Comparison of ENCODE assay signal across 26 mouse cellular contexts in genomic region chr4:22565959-22566358, GRCm38 (mm10).
DNase-seq lines count a peak whose midpoint lies in the region; ATAC-seq and TF ChIP-seq lines count a peak whose summit lies in the region.
"Had no signal": no experiment of that assay in that cellular context is flagged by ENCODE, and none has a peak within 500 bp of the region (broad histone marks: within the 10 kb centered on the region; RNA-seq: fewer than 3 reads in every experiment).

No protein-coding gene starts in this region.

- H3K9me3 ChIP-seq in forebrain, postnatal 0 days (ENCODE audit: low read length), result no peaks in the 10 kb centered on the region
- H3K9me3 ChIP-seq in forebrain, embryonic 10.5 days, result no peaks in the 10 kb centered on the region
- H3K9me3 ChIP-seq in midbrain, postnatal 0 days (ENCODE audit: low read length), result no peaks in the 10 kb centered on the region
- H3K9me3 ChIP-seq in midbrain, embryonic 15.5 days, result no peaks in the 10 kb centered on the region
- H3K9me3 ChIP-seq in neural tube, embryonic 15.5 days (replicated peaks), result no peaks in the 10 kb centered on the region
- H3K9me3 ChIP-seq: G1E; heart, embryonic 13.5 days; limb, embryonic 10.5 days; liver, embryonic 15.5 days; lung, embryonic 15.5 days; megakaryocyte, embryonic 14.5 days had no signal

- H3K4me1 ChIP-seq in forebrain, postnatal 0 days (ENCODE audit: insufficient read depth), result no peaks in the 10 kb centered on the region
- peaks cover 8% of the 10 kb centered on the region for H3K4me1 ChIP-seq in forebrain, embryonic 10.5 days
- no peaks in the 10 kb centered on the region for H3K4me1 ChIP-seq in midbrain, postnatal 0 days (ENCODE audit: insufficient read depth, low read length)
- no peaks in the 10 kb centered on the region for H3K4me1 ChIP-seq in midbrain, embryonic 15.5 days
- peaks cover 3% of the 10 kb centered on the region; the same call in 1 of the 2 replicates for H3K4me1 ChIP-seq in neural tube, embryonic 15.5 days
- H3K4me1 ChIP-seq: limb, embryonic 10.5 days; liver, embryonic 15.5 days; lung, embryonic 15.5 days; megakaryocyte, embryonic 14.5 days had no signal

- no peak overlapping the region for H3K27ac ChIP-seq in forebrain, postnatal 0 days (ENCODE audit: low read depth, low read length)
- H3K27ac ChIP-seq in forebrain, embryonic 10.5 days, result no peak overlapping the region
- no peak overlapping the region for H3K27ac ChIP-seq in midbrain, postnatal 0 days (ENCODE audit: low read depth, low read length)
- H3K27ac ChIP-seq in midbrain, embryonic 15.5 days, result no peak overlapping the region
- H3K27ac ChIP-seq in neural tube, embryonic 15.5 days (replicated peaks), result no peak overlapping the region
- H3K27ac ChIP-seq: heart, adult 2 months; heart, embryonic 13.5 days; limb, embryonic 10.5 days; liver, embryonic 15.5 days; lung, embryonic 15.5 days had no signal

- no peak for TF ChIP-seq CTCF in forebrain, postnatal 0 days (IDR thresholded peaks at IDR 0.05; ENCODE audit: low read depth)
- no peak for TF ChIP-seq CTCF in midbrain, postnatal 0 days (IDR thresholded peaks at IDR 0.05)

- no peaks in the 10 kb centered on the region for H3K27me3 ChIP-seq in forebrain, postnatal 0 days (ENCODE audit: insufficient read depth, low read length)
- no peaks in the 10 kb centered on the region for H3K27me3 ChIP-seq in forebrain, embryonic 10.5 days (ENCODE audit: poor library complexity, severe bottlenecking)
- H3K27me3 ChIP-seq in midbrain, postnatal 0 days (ENCODE audit: insufficient read depth, low read length), result no peaks in the 10 kb centered on the region
- H3K27me3 ChIP-seq in midbrain, embryonic 15.5 days (replicated peaks), result no peaks in the 10 kb centered on the region
- no peaks in the 10 kb centered on the region for H3K27me3 ChIP-seq in neural tube, embryonic 15.5 days (replicated peaks)
- H3K27me3 ChIP-seq: heart, embryonic 13.5 days; liver, embryonic 15.5 days; lung, embryonic 15.5 days; megakaryocyte, embryonic 14.5 days; Patski had no signal

- 42% methylated on average over 2 of the region's 2 CpGs for WGBS in forebrain, postnatal 0 days
- 78% methylated on average over 2 of the region's 2 CpGs for WGBS in forebrain, embryonic 10.5 days
- 54% methylated on average over 2 of the region's 2 CpGs for WGBS in midbrain, postnatal 0 days
- WGBS in midbrain, embryonic 15.5 days, result 63% methylated on average over 2 of the region's 2 CpGs
- WGBS in neural tube, embryonic 15.5 days, result 35% methylated on average over 2 of the region's 2 CpGs

- no peak overlapping the region for H3K4me3 ChIP-seq in forebrain, postnatal 0 days (ENCODE audit: low read depth, low read length)
- H3K4me3 ChIP-seq in forebrain, embryonic 10.5 days, result no peak overlapping the region
- no peak overlapping the region for H3K4me3 ChIP-seq in midbrain, postnatal 0 days (ENCODE audit: low read depth, low read length)
- H3K4me3 ChIP-seq in midbrain, embryonic 15.5 days, result no peak overlapping the region
- no peak overlapping the region for H3K4me3 ChIP-seq in neural tube, embryonic 15.5 days (replicated peaks)
- H3K4me3 ChIP-seq: heart, adult 2 months; heart, embryonic 13.5 days; limb, embryonic 10.5 days; liver, embryonic 15.5 days; lung, embryonic 15.5 days; megakaryocyte, embryonic 14.5 days had no signal

- H3K36me3 ChIP-seq in forebrain, postnatal 0 days (ENCODE audit: insufficient read depth), result no peaks in the 10 kb centered on the region
- H3K36me3 ChIP-seq in forebrain, embryonic 10.5 days (replicated peaks), result no peaks in the 10 kb centered on the region
- no peaks in the 10 kb centered on the region for H3K36me3 ChIP-seq in midbrain, postnatal 0 days (ENCODE audit: insufficient read depth, low read length)
- H3K36me3 ChIP-seq in midbrain, embryonic 15.5 days (replicated peaks), result no peaks in the 10 kb centered on the region
- no peaks in the 10 kb centered on the region for H3K36me3 ChIP-seq in neural tube, embryonic 15.5 days
- H3K36me3 ChIP-seq: G1E; heart, embryonic 13.5 days; limb, embryonic 10.5 days; liver, embryonic 15.5 days; lung, embryonic 15.5 days had no signal

- peak; percentile 4 for DNase-seq in forebrain, postnatal 0 days
- no peak for DNase-seq in forebrain, embryonic 10.5 days (ENCODE audit: extremely low spot score, low spot score)
- DNase-seq in midbrain, postnatal 0 days (ENCODE audit: low spot score), result peak; percentile 61
- DNase-seq in brain, embryonic 18.5 days (ENCODE audit: low read depth, low spot score), result peak; percentile 3
- DNase-seq in thymus, adult 18-20 months, result no peak
- DNase-seq: adrenal gland, adult 2 months; cerebellum, adult 2 months; gastrocnemius, postnatal 36 days; heart, adult 2 months; kidney, adult 18-20 months; kidney, postnatal 4 days; liver; lung, postnatal 36 days; right cerebral cortex, postnatal 14 days; spleen, adult 18-20 months; thymus, postnatal 14 days had no signal

- H3K4me2 ChIP-seq in forebrain, postnatal 0 days (ENCODE audit: low read depth), result no peak overlapping the region
- no peak overlapping the region for H3K4me2 ChIP-seq in midbrain, postnatal 0 days (ENCODE audit: low read depth, low read length, poor library complexity, severe bottlenecking)
- no peak overlapping the region for H3K4me2 ChIP-seq in midbrain, embryonic 15.5 days
- no peak overlapping the region for H3K4me2 ChIP-seq in neural tube, embryonic 15.5 days
- H3K4me2 ChIP-seq: heart, embryonic 13.5 days; liver, embryonic 15.5 days; lung, embryonic 15.5 days had no signal

- no peak for ATAC-seq in forebrain, postnatal 0 days
- ATAC-seq in midbrain, postnatal 0 days (ENCODE audit: low FRiP score), result 0 out of 2 replicates have a peak, but pooled peaks have one; percentile 44
- ATAC-seq in midbrain, embryonic 15.5 days (replicated peaks), result no peak
- peak; percentile 72 for ATAC-seq in neural tube, embryonic 15.5 days (ENCODE audit: low FRiP score)
- ATAC-seq: inflammation-experienced regulatory T-cells, adult 6 months; Patski had no signal

- H3K9ac ChIP-seq in forebrain, postnatal 0 days, result no peak overlapping the region
- no peak overlapping the region for H3K9ac ChIP-seq in midbrain, postnatal 0 days (replicated peaks; ENCODE audit: low read length, poor library complexity, severe bottlenecking)
- H3K9ac ChIP-seq in midbrain, embryonic 15.5 days, result no peak overlapping the region
- H3K9ac ChIP-seq in neural tube, embryonic 15.5 days (replicated peaks), result no peak overlapping the region
- H3K9ac ChIP-seq: heart, embryonic 13.5 days; liver, embryonic 15.5 days; lung, embryonic 15.5 days had no signal

Comparison
In these comparisons a context has a peak if more than half of its experiments do, and no peak if none do; other contexts are left out.
1. ATAC-seq: peak in midbrain, postnatal 0 days (single experiment) and neural tube, embryonic 15.5 days (single experiment); none in forebrain, postnatal 0 days (single experiment) and midbrain, embryonic 15.5 days (single experiment).
2. DNase-seq: peak in forebrain, postnatal 0 days (single experiment), midbrain, postnatal 0 days (single experiment) and brain, embryonic 18.5 days (single experiment); none in forebrain, embryonic 10.5 days (single experiment) and thymus, adult 18-20 months (0 of 2).